Mouse (Mus musculus): ENCODE measurements around the gene Itpr1.

Itpr1 gene

DNA sequence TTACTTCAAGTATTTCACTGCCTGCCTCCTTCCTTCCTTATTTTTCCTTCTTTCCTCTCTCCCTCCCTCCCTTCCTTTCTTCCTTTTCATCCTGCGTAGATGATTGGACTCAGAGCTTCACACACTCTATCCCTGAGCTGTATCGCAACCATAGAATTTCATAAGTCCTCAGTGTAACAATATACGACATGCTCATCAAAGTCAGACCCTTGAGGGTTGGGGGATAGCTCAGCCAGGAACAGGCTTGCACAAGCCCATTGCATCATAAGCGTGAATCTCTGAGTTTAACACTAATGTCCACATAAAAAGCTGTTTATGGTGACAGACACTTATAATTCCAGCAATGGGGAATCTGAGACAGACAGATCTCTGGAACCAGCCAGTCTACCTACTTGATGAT, 385.8 kb downstream of the Itpr1 start:
- DNase-seq (ENCODE audit: low spot score): no peak

DNA sequence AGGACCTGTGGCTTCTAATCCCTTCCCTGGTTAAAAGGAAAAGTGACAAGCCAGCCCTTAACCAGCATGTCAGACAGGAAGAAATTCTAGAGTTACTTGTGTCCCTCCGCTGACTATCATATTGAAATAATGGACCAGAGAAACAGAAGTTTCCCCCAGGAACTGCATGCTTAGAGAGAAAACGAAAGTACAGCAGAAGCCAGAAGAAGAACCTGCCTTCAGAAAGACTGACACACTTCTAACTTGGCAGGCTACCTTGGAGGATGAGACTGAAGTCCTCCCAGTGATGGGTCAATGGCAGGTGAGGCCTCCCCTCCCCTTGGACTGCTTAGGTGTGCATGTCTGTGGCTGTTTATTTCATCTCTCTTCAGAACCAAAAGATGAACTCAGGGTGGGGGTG, 386.4 kb downstream of the Itpr1 start:
- DNase-seq (ENCODE audit: low spot score): no peak
